Mouse (Mus musculus) liver, embryonic 11.5 days (tissue): ENCODE results near the gene Snx12. TPM values are rescaled to one million over a fixed set of nuclear protein-coding genes. Genes with fewer than 3 reads are reported as not detected.

Experiments used
- ATAC-seq: fragments of 200-750 bp; cut with Nextera tagmentation; replicated peaks from 2 replicates; pipeline ENCODE4 v1.8.0; 2017; ENCODE audit warnings: moderate number of reproducible peaks, mild to moderate bottlenecking, moderate TSS enrichment, moderate library complexity; ENCODE audit not compliant: low FRiP score
- DNase-seq: peaks from one replicate; pipeline ENCODE4 v3.0.0-alpha.2; 2017; ENCODE audit warnings: low spot score
- H3K27ac ChIP-seq: fragments of 300-500 bp; sonication (generic); 2 replicates; pipeline ENCODE4 v1.5.1; 2014; ENCODE audit warnings: mild to moderate bottlenecking, low read depth, low read length, control low read depth
- H3K27me3 ChIP-seq: fragments of 300-500 bp; sonication (generic); replicated peaks from 2 replicates; pipeline ENCODE4 v1.6.1; 2014; ENCODE audit warnings: low read length, mixed read lengths; ENCODE audit not compliant: control insufficient read depth, insufficient read depth
- H3K36me3 ChIP-seq: fragments of 300-500 bp; sonication (generic); 2 replicates; pipeline ENCODE4 v1.6.1; 2014; ENCODE audit warnings: mild to moderate bottlenecking, low read length, moderate library complexity, mixed read lengths; ENCODE audit not compliant: control insufficient read depth, insufficient read depth
- H3K4me1 ChIP-seq: fragments of 300-500 bp; sonication (generic); replicated peaks from 2 replicates; pipeline ENCODE4 v1.6.1; 2014; ENCODE audit warnings: low read length, mixed read lengths; ENCODE audit not compliant: control insufficient read depth, insufficient read depth
- H3K4me2 ChIP-seq: fragments of 300-500 bp; sonication (generic); 2 replicates; pipeline ENCODE4 v1.6.1; 2014; ENCODE audit warnings: mild to moderate bottlenecking, control low read depth, moderate library complexity
- H3K4me3 ChIP-seq: fragments of 300-500 bp; sonication (generic); 2 replicates; pipeline ENCODE4 v1.5.1; 2014; ENCODE audit warnings: low read depth, low read length, control low read depth
- H3K9ac ChIP-seq: fragments of 300-500 bp; sonication (generic); 2 replicates; pipeline ENCODE4 v1.6.1; 2014; ENCODE audit warnings: low read depth, low read length, control low read depth
- H3K9me3 ChIP-seq: fragments of 300-500 bp; sonication (generic); 2 replicates; pipeline ENCODE4 v1.6.1; 2016; ENCODE audit warnings: low read length, inconsistent platforms, mixed read lengths; ENCODE audit not compliant: control insufficient read depth
- WGBS: fragments of 180-500 bp; shearing (Covaris S2); extraction: QIAGEN DNeasy Blood & Tissue Kit; methylation state at CpG from one replicate; pipeline ENCODE4 v1.1.7; 2014; 5-methylcytosine and 5-hydroxymethylcytosine counted together
- polyA plus RNA-seq: library from polyadenylated mRNA; unstranded; fragments of >200 nt; fragmentation: Nextera tagmentation; extraction: Ambion mirVana; gene quantifications from 2 replicates; pipeline ENCODE4 v1.2.1, GENCODE M21; 2014

Gene Snx12
- polyA plus RNA-seq, 1 experiment from 2014 or later: 33.1 TPM

DNA sequence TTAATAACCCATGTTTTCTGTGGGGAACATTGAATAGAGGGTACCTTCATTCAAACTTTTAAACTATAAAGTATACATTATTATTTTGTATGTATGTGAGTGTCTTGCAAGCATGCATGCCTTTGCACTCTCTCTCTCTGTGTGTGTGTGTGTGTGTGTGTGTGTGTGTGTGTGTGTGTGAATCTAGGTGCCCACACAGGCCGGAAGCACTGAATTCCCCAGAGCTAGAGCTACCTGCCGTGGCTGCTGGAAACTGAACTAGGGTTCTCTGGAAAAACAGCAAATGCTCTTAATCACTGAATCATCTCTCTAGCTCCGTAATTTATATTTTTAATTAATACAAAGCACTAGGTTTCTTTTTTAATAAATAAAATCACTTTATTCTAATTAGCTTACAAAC is 59.1 kb downstream of the Snx12 start:
- Histone ChIP-seq H3K9ac (no peak overlapping the region), H3K4me1 (no peaks in the 10 kb centered on the region), H3K27me3 (peaks cover 3% of the 10 kb centered on the region; the same call in 1 of the 2 replicates), H3K4me2 (no peak overlapping the region), H3K27ac (no peak overlapping the region), H3K4me3 (no peak overlapping the region), H3K36me3 (no peaks in the 10 kb centered on the region), H3K9me3 (no peaks in the 10 kb centered on the region)
- no peak for ATAC-seq
- DNase-seq: no peak
- WGBS: 75% methylated on average over 3 of the region's 3 CpGs

DNA sequence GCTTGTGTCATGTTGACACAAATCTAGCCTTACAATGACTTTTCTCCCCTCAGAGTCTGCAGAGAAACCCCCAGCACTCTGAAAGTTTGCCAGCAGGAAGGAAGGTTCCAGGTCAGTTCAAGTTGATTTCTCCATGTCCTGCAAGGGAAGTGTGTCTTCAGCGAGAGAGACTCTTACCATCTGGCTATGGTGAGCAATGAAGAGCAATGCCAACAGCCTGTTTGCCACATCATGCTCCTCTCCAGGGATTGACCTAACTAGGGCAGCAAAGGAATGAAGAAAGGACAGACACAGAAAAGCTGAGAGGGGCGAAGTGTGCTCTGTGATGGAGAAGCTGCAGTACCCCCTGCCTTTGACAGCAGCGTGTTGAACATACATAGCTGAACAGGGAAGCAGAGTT is 59.8 kb downstream of the Snx12 start:
- Histone ChIP-seq H3K27me3 (peaks cover 3% of the 10 kb centered on the region; the same call in 1 of the 2 replicates), H3K9me3 (no peaks in the 10 kb centered on the region), H3K9ac (no peak overlapping the region), H3K36me3 (no peaks in the 10 kb centered on the region), H3K27ac (no peak overlapping the region), H3K4me2 (no peak overlapping the region), H3K4me1 (no peaks in the 10 kb centered on the region), H3K4me3 (no peak overlapping the region)
- no peak for DNase-seq
- WGBS: 79% methylated on average over 3 of the region's 3 CpGs
- ATAC-seq: no peak

DNA sequence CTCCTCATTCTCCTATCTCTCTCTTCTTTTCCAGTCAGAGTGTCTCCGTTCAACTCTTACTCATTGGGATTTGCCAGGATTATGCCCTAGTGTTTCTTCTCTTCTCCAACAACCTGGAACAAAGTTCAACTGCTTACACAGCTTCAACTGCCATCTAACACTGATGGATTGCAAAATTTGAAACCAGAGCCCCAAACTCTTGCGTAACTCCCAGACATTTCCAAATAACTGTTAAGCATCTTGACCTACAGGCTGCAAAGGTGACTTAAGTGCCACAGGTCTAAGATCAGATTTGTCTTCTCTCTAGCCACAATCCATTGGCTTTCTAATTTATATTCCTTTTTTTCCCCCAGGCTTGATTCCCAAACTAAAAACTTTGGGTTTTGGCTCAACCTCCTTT is 64.9 kb downstream of the Snx12 start:
- DNase-seq (no peak), ATAC-seq (no peak)
- H3K4me1 ChIP-seq: no peaks in the 10 kb centered on the region
- no peaks in the 10 kb centered on the region for H3K36me3 ChIP-seq
- no peaks in the 10 kb centered on the region for H3K9me3 ChIP-seq
- no peak overlapping the region for H3K9ac ChIP-seq
- 0 out of 2 replicates have a peak, but pooled peaks cover 2% of the 10 kb centered on the region for H3K27me3 ChIP-seq
- no peak overlapping the region for H3K4me2 ChIP-seq
- 84% methylated on average over 2 of the region's 2 CpGs for WGBS
- no peak overlapping the region for H3K4me3 ChIP-seq
- no peak overlapping the region for H3K27ac ChIP-seq

DNA sequence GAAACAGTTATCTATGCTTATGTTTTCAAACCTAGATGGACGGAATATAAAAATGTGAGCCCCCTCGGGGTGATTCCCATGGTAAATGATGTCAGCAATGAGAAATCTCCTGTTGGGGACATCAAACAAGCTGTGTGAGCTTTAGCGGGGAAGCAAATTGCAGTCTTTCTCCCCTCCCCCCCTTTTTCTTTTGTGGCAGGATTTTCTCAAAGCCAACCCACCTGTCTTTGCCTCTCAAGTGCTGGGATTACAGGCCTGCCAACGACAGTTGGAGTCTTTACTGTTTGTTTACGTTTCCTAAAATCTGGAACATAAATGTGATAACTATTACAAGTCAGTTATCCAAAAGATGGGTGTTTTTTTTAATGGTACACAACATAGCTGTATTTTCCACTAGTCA is 66.0 kb downstream of the Snx12 start:
- Histone ChIP-seq H3K4me2 (no peak overlapping the region), H3K4me1 (no peaks in the 10 kb centered on the region), H3K9me3 (no peaks in the 10 kb centered on the region), H3K27ac (no peak overlapping the region), H3K36me3 (no peaks in the 10 kb centered on the region), H3K9ac (no peak overlapping the region), H3K4me3 (no peak overlapping the region), H3K27me3 (0 out of 2 replicates have a peak, but pooled peaks cover 2% of the 10 kb centered on the region)
- ATAC-seq (no peak), DNase-seq (no peak)
- WGBS: 45% methylated on average over 5 of the region's 5 CpGs

DNA sequence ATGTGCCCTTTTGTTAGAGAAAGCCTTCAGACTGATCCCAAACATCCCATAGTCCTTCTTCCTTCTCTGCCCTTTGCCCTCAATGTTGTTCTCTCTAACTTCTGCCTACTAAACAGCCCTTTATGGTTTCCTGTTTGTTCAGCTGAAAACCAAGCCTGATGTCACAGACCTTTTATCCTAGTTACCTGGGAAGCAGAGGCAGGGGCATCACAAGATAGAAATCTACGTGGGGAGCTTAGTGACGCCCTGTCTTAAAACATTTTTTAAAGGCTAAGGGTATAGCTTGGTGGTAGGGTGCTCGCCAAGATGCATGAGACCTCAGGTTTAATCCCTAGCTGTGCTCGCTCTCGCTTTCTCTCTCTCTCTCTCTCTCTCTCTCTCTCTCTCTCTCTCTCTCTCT is 74.9 kb downstream of the Snx12 start:
- no peaks in the 10 kb centered on the region for H3K9me3 ChIP-seq
- ATAC-seq (no peak), DNase-seq (no peak)
- no peak overlapping the region for H3K9ac ChIP-seq
- H3K4me2 ChIP-seq: no peak overlapping the region
- H3K4me3 ChIP-seq: no peak overlapping the region
- no peaks in the 10 kb centered on the region for H3K4me1 ChIP-seq
- H3K27me3 ChIP-seq: no peaks in the 10 kb centered on the region
- H3K36me3 ChIP-seq: no peaks in the 10 kb centered on the region
- no peak overlapping the region for H3K27ac ChIP-seq
- 74% methylated on average over 5 of the region's 5 CpGs for WGBS

DNA sequence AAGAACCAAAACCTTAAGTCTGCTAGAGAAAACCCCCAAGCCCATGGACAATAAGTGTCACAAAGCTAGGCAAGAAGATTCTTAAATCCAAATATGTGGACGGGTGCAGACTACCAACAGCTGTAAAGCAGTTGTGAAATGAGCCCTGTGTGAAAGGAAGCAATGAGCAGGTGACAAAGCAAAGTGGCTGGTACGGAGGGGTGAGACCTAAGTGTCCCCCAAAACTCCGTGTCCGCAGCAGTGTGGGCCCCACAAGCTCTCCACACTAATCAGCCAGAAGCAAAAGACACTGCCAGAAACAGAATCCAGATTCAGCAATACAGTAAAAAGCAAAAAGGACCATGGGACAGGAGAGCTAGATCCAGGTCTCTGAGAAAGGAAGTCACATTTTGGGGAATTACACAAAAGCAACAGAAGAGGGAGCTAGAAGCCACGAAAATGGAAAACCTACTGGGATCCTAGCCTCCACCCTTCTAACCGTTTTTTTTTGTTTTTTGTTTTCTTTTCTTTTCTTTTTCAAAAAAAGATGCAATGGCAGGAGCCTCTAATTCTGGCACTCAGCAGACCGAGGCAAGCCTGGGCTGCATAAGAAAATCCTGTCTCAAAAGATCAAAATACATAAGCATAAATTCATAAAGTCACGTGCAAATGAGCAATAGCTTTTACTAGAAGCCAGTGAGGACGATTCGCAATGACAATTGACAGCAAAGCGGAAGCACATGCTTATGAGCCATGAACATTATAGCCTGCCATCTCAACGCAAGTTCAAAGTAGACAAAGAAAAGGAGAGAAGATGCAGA is 90.2 kb downstream of the Snx12 start:
- 46% methylated on average over 12 of the region's 12 CpGs for WGBS
- Histone ChIP-seq H3K4me3 (no peak overlapping the region), H3K27ac (no peak overlapping the region), H3K27me3 (no peaks in the 10 kb centered on the region; the same call in 1 of the 2 replicates), H3K36me3 (no peaks in the 10 kb centered on the region), H3K4me2 (peak overlapping the region; percentile 35; the same call in 1 of the 2 replicates), H3K4me1 (no peaks in the 10 kb centered on the region), H3K9ac (0 out of 2 replicates have a peak overlapping the region, but pooled peaks have one; percentile 30), H3K9me3 (no peaks in the 10 kb centered on the region)
- no peak for ATAC-seq
- no peak for DNase-seq

DNA sequence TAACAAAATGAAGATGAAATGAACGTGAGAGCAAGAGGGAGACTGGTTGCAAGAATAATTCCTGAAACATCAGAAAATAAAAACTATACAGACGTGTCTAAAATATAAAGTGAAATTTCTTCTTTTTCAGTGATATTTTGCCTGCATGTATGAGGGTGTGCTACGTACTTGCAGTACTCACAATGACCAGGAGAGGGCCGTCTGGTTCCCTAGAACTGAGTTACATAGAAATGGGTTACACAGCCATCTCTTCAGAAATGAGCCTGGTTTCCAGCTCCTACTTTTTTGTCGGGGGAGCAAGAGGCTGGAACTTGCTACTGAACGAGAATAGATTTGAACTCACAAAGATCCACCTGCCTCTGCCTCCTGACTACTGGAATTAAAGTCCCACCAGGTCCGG is 91.4 kb downstream of the Snx12 start:
- Histone ChIP-seq H3K36me3 (no peaks in the 10 kb centered on the region), H3K4me2 (no peak overlapping the region), H3K27me3 (no peaks in the 10 kb centered on the region; the same call in 1 of the 2 replicates), H3K9me3 (no peaks in the 10 kb centered on the region), H3K4me3 (no peak overlapping the region), H3K9ac (no peak overlapping the region), H3K27ac (no peak overlapping the region), H3K4me1 (no peaks in the 10 kb centered on the region)
- ATAC-seq (no peak), DNase-seq (peak; percentile 41)
- 25% methylated on average over 7 of the region's 7 CpGs for WGBS

DNA sequence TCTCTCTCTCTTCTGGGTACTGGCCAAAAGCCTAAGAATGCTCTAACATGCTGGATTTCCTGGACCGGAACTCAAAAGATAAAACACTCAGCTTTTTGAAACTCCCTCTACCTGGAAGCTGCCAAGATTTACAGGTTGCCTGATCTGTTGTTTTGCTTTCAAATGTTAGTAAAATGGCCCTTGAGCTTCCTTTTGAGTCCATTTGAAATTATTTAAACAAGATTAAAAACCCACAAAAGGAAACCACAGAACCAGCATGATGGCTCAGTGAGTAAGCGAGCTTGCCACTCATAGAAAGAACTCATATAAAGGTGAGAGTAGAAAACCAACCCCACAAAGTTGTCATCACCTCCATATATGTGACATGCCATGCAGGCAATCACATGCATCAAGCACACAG is 93.8 kb downstream of the Snx12 start:
- Histone ChIP-seq H3K4me1 (no peaks in the 10 kb centered on the region), H3K27me3 (no peaks in the 10 kb centered on the region; the same call in 1 of the 2 replicates), H3K9ac (no peak overlapping the region), H3K9me3 (no peaks in the 10 kb centered on the region), H3K4me2 (no peak overlapping the region), H3K4me3 (no peak overlapping the region), H3K27ac (no peak overlapping the region), H3K36me3 (no peaks in the 10 kb centered on the region)
- no peak for ATAC-seq
- 66% methylated on average over 2 of the region's 2 CpGs for WGBS
- no peak for DNase-seq

DNA sequence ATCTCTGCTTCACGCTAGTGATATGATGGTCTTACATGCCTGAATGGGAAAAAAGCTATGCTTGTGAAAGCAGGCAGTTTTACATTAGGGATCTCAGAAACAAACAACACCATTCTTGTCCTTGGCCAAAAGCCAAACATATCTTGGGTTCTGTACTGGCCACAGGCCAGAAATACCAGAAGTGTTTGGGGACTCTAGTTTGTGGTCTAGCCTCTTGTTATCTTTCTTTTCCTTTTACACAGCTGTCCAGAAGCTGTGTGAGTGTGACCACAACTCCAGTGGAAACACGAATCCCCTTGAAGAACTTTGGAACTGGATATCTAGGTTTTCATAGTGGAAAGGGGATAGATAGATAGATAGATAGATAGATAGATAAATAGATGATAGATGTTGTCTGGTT is 95.4 kb downstream of the Snx12 start:
- no peak overlapping the region for H3K4me2 ChIP-seq
- H3K27me3 ChIP-seq: no peaks in the 10 kb centered on the region; the same call in 1 of the 2 replicates
- ATAC-seq (no peak), DNase-seq (no peak)
- H3K4me3 ChIP-seq: no peak overlapping the region
- no peak overlapping the region for H3K27ac ChIP-seq
- WGBS: 54% methylated on average over 2 of the region's 2 CpGs
- no peaks in the 10 kb centered on the region for H3K36me3 ChIP-seq
- H3K9me3 ChIP-seq: no peaks in the 10 kb centered on the region
- H3K9ac ChIP-seq: no peak overlapping the region
- no peaks in the 10 kb centered on the region for H3K4me1 ChIP-seq
